Mouse (Mus musculus) megakaryocyte, embryonic 14.5 days (primary cell): ENCODE measurements at regions not wholly inside any gene's neighbourhood (a gene's known extent, or its start where the extent isn't known, plus 50 kb on each side); places are given as distances from the start of the nearest gene placed in this dataset.

Source experiments
- FLI1 ChIP-seq: IDR thresholded peaks from 2 replicates; pipeline ENCODE4 v1.6.1; 2012; ENCODE audit warnings: low read length, inconsistent platforms, mixed read lengths
- GATA1 ChIP-seq: IDR thresholded peaks from 3 replicates; pipeline ENCODE4 v1.6.1; 2012; ENCODE audit warnings: mixed read lengths, low read length, inconsistent platforms, borderline replicate concordance

DNA sequence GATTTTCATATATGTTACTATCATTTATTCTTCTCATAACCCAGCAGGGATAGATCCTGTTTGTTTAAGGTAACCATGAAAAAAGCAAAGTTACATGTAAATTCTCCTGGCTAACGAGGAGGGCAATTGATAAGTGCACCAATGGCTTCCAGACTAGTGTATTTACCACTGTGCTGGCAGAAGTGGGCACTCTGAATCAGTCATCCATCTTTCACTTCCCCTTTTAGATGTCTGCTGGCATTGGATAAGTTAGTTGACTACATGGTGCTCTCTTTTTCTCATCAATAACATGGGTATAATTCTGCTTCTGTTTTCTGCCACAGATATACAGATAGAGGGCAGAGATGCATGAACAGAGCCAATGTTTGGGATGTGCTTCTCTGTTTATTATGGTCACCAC is 523.4 kb downstream of the Ebf1 start:
- TF ChIP-seq GATA1: no peak
- TF ChIP-seq FLI1: no peak
